Mouse (Mus musculus): ENCODE measurements around the gene Angptl8.
"Not testable (repeated sequence)": the region's sequence is repeated elsewhere in the genome, so short reads cannot be mapped to it uniquely, and the experiment has no call there.

DNA sequence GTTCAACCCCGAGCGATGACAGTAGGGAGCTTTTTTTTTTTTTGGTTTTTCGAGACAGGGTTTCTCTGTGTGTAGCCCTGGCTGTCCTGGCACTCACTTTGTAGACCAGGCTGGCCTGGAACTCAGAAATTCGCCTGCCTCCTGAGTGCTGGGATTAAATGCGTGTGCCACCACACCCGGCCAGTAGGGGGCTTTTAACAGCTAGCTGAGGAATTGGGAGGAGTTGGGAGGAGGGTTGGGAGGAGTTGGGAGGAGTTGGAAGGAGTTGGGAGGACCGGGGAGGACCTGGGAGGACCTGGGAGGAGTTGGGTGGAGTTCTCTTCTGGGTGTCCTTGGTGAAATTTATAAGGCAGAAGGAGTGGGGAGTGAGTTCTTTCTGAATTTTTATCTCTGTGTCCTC lies 34.0 kb downstream of the Angptl8 start:
- TF ChIP-seq POLR2A (IDR thresholded peaks at IDR 0.05; ENCODE audit: extremely low read depth, insufficient read depth, low read length), result not testable (repeated sequence)
- peak; percentile 44; the same call in 1 of the 2 replicates for TF ChIP-seq CTCF (IDR thresholded peaks at IDR 0.05; ENCODE audit: low read depth, low read length)

Data from liver, adult 2 months (tissue).